Mouse (Mus musculus) bone marrow, adult 2 months (tissue): Measurements from ENCODE around the gene Ap2a2.

Experiments
- CTCF ChIP-seq: fragments of 200-500 bp; IDR thresholded peaks from 2 replicates; pipeline ENCODE4 v1.5.1; 2011; ENCODE audit warnings: low read length, control low read depth; ENCODE audit not compliant: control insufficient read depth, insufficient read depth
- POLR2A ChIP-seq: fragments of 200-500 bp; IDR thresholded peaks from 2 replicates; pipeline ENCODE4 v1.6.1; 2011; ENCODE audit warnings: low read depth, mild to moderate bottlenecking, control low read depth, low read length, borderline replicate concordance; ENCODE audit not compliant: control insufficient read depth

GRCm38 (mm10) chr7:141564561-141564960, 2.6 kb downstream of the Ap2a2 start:
- TF ChIP-seq CTCF = no peak
- no peak for TF ChIP-seq POLR2A
